32 mouse cellular contexts compared by ENCODE assay signal in the genomic region with DNA sequence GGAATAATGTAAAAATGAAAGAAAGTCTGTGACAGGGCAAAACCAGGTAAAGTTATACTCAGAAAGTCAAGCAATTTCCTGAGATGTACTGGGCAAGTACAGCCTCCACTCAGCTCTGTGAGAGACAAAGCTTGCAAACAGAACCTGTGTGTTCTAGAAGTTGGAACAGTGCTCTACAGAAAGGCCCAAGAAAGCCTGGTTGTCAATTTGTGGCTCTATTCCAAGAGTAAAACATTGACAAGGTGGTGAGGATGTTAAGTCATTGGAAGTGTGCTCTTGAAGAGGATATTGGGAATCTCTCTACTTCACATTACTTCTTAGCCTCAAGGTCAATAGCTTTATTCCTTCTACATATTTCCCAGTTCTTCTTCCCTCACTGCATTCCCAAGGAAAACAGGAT.
"Had no signal": no experiment of that assay in that cellular context is flagged by ENCODE, and none has a peak within 500 bp of the region (broad histone marks: within the 10 kb centered on the region; RNA-seq: fewer than 3 reads in every experiment).

No protein-coding gene starts in this region.

- H3K27me3 ChIP-seq: limb, embryonic 12.5 days; limb, embryonic 13.5 days; limb, embryonic 15.5 days; liver, embryonic 12.5 days; liver, embryonic 13.5 days; liver, embryonic 15.5 days; megakaryocyte, embryonic 14.5 days; midbrain, embryonic 12.5 days; midbrain, embryonic 13.5 days; midbrain, embryonic 15.5 days; neural tube, embryonic 12.5 days; neural tube, embryonic 13.5 days had no signal

- H3K27ac ChIP-seq: limb, embryonic 10.5 days; limb, embryonic 12.5 days; limb, embryonic 13.5 days; limb, embryonic 15.5 days; liver, embryonic 12.5 days; liver, embryonic 13.5 days; liver, embryonic 14.5 days; liver, embryonic 15.5 days; lung, embryonic 15.5 days; macrophage; midbrain, embryonic 10.5 days; midbrain, embryonic 12.5 days; midbrain, embryonic 13.5 days; midbrain, embryonic 15.5 days; neural tube, embryonic 12.5 days; neural tube, embryonic 13.5 days had no signal

- DNase-seq: left cerebral cortex, postnatal 4 days; liver; liver, embryonic 13.5 days; lung, adult 18-20 months; lung, adult 2 months; lung, embryonic 14.5 days; lung, postnatal 10 days; lung, postnatal 14 days; lung, postnatal 36 days; lung, postnatal 4 days; midbrain, embryonic 14.5 days had no signal

- ATAC-seq: liver, embryonic 12.5 days; lung, postnatal 0 days; midbrain, embryonic 13.5 days; midbrain, embryonic 15.5 days; midbrain, embryonic 16.5 days had no signal

- H3K36me3 ChIP-seq: limb, embryonic 10.5 days; limb, embryonic 12.5 days; limb, embryonic 13.5 days; limb, embryonic 15.5 days; liver, embryonic 12.5 days; liver, embryonic 13.5 days; liver, embryonic 15.5 days; lung, embryonic 15.5 days; midbrain, embryonic 10.5 days; midbrain, embryonic 12.5 days; midbrain, embryonic 13.5 days; midbrain, embryonic 15.5 days; neural tube, embryonic 12.5 days; neural tube, embryonic 13.5 days had no signal

- H3K9ac ChIP-seq: limb, embryonic 12.5 days; limb, embryonic 13.5 days; limb, embryonic 15.5 days; liver, embryonic 12.5 days; liver, embryonic 13.5 days; liver, embryonic 14.5 days; liver, embryonic 15.5 days; lung, embryonic 14.5 days; lung, embryonic 15.5 days; midbrain, embryonic 12.5 days; midbrain, embryonic 13.5 days; midbrain, embryonic 15.5 days; neural tube, embryonic 12.5 days; neural tube, embryonic 13.5 days had no signal

- H3K9me3 ChIP-seq: limb, embryonic 10.5 days; limb, embryonic 12.5 days; limb, embryonic 13.5 days; limb, embryonic 15.5 days; liver, embryonic 12.5 days; liver, embryonic 13.5 days; liver, embryonic 15.5 days; lung, embryonic 15.5 days; megakaryocyte, embryonic 14.5 days; midbrain, embryonic 10.5 days; midbrain, embryonic 12.5 days; midbrain, embryonic 13.5 days; midbrain, embryonic 15.5 days; neural tube, embryonic 12.5 days; neural tube, embryonic 13.5 days had no signal

- H3K4me3 ChIP-seq: limb, embryonic 10.5 days; limb, embryonic 12.5 days; limb, embryonic 13.5 days; limb, embryonic 15.5 days; liver, embryonic 12.5 days; liver, embryonic 13.5 days; liver, embryonic 15.5 days; lung, embryonic 15.5 days; megakaryocyte, embryonic 14.5 days; midbrain, embryonic 10.5 days; midbrain, embryonic 12.5 days; midbrain, embryonic 13.5 days; midbrain, embryonic 15.5 days; myocyte; neural tube, embryonic 12.5 days; neural tube, embryonic 13.5 days had no signal

- H3K4me2 ChIP-seq: limb, embryonic 12.5 days; limb, embryonic 13.5 days; limb, embryonic 15.5 days; liver, embryonic 11.5 days; liver, embryonic 12.5 days; liver, embryonic 13.5 days; liver, embryonic 15.5 days; lung, embryonic 14.5 days; lung, embryonic 15.5 days; midbrain, embryonic 11.5 days; midbrain, embryonic 12.5 days; midbrain, embryonic 13.5 days; midbrain, embryonic 15.5 days; neural tube, embryonic 12.5 days; neural tube, embryonic 13.5 days had no signal

- H3K4me1 ChIP-seq: limb, embryonic 10.5 days; limb, embryonic 12.5 days; limb, embryonic 13.5 days; limb, embryonic 15.5 days; liver, embryonic 12.5 days; liver, embryonic 15.5 days; lung, embryonic 15.5 days; megakaryocyte, embryonic 14.5 days; midbrain, embryonic 10.5 days; midbrain, embryonic 12.5 days; midbrain, embryonic 13.5 days; midbrain, embryonic 15.5 days; neural tube, embryonic 12.5 days; neural tube, embryonic 13.5 days had no signal
